Mouse (Mus musculus): Measurements from ENCODE around the gene Tmeff2. TPM values are rescaled to one million over a fixed set of nuclear protein-coding genes. Genes with fewer than 3 reads are reported as not detected.

The Tmeff2 gene
- polyA plus RNA-seq, 1 experiment from 2014 or later, result 20.1 TPM

GRCm38 (mm10) chr1:51075785-51076771 is 175.6 kb downstream of the Tmeff2 start:
- H3K9ac ChIP-seq, result no peak overlapping the region
- no peak for ATAC-seq (ENCODE audit: insufficient number of reproducible peaks, low FRiP score, low TSS enrichment, low read depth)
- H3K27me3 ChIP-seq, result no peaks in the 10 kb centered on the region
- H3K27ac ChIP-seq, result no peak overlapping the region
- no peaks in the 10 kb centered on the region for H3K4me1 ChIP-seq
- 55% methylated on average over 15 of the region's 15 CpGs for WGBS
- no peak overlapping the region for H3K4me3 ChIP-seq
- H3K9me3 ChIP-seq, result no peaks in the 10 kb centered on the region
- H3K4me2 ChIP-seq, result no peak overlapping the region
- no peaks in the 10 kb centered on the region for H3K36me3 ChIP-seq

- Histone ChIP-seq H3K9ac (no peak overlapping the region), H3K27ac (no peak overlapping the region), H3K27me3 (no peaks in the 10 kb centered on the region), H3K4me3 (no peak overlapping the region), H3K4me2 (no peak overlapping the region), H3K4me1 (no peaks in the 10 kb centered on the region), H3K9me3 (no peaks in the 10 kb centered on the region), H3K36me3 (no peaks in the 10 kb centered on the region)
- WGBS, result 83% methylated on average over 2 of the region's 2 CpGs
- no peak for ATAC-seq (ENCODE audit: insufficient number of reproducible peaks, low FRiP score, low TSS enrichment, low read depth)
Measured at GRCm38 (mm10) chr1:51088921-51089320, 188.5 kb downstream of the Tmeff2 start.

GRCm38 (mm10) chr1:51089803-51090202 is 189.4 kb downstream of the Tmeff2 start:
- Histone ChIP-seq H3K4me1 (no peaks in the 10 kb centered on the region), H3K4me2 (no peak overlapping the region), H3K9me3 (no peaks in the 10 kb centered on the region), H3K9ac (no peak overlapping the region), H3K27me3 (no peaks in the 10 kb centered on the region), H3K4me3 (no peak overlapping the region), H3K36me3 (no peaks in the 10 kb centered on the region), H3K27ac (no peak overlapping the region)
- 91% methylated on average over 3 of the region's 3 CpGs for WGBS
- no peak for ATAC-seq (ENCODE audit: insufficient number of reproducible peaks, low FRiP score, low TSS enrichment, low read depth)

- H3K36me3 ChIP-seq, result no peaks in the 10 kb centered on the region
- H3K4me1 ChIP-seq, result no peaks in the 10 kb centered on the region
- H3K27ac ChIP-seq, result no peak overlapping the region
- no peak overlapping the region for H3K9ac ChIP-seq
- H3K4me2 ChIP-seq, result no peak overlapping the region
- 76% methylated on average over 4 of the region's 4 CpGs for WGBS
- no peak overlapping the region for H3K4me3 ChIP-seq
- ATAC-seq (ENCODE audit: insufficient number of reproducible peaks, low FRiP score, low TSS enrichment, low read depth), result no peak
- no peaks in the 10 kb centered on the region for H3K9me3 ChIP-seq
- no peaks in the 10 kb centered on the region for H3K27me3 ChIP-seq
Measured at GRCm38 (mm10) chr1:51090212-51090761, 189.8 kb downstream of the Tmeff2 start.

GRCm38 (mm10) chr1:51094713-51095112 is 194.3 kb downstream of the Tmeff2 start:
- ATAC-seq (ENCODE audit: insufficient number of reproducible peaks, low FRiP score, low TSS enrichment, low read depth), result no peak
- Histone ChIP-seq H3K9me3 (no peaks in the 10 kb centered on the region), H3K27me3 (no peaks in the 10 kb centered on the region), H3K4me1 (no peaks in the 10 kb centered on the region), H3K36me3 (no peaks in the 10 kb centered on the region), H3K27ac (no peak overlapping the region), H3K4me2 (no peak overlapping the region), H3K4me3 (no peak overlapping the region), H3K9ac (no peak overlapping the region)
- 87% methylated on average over 2 of the region's 2 CpGs for WGBS

GRCm38 (mm10) chr1:51096848-51097598 is 196.6 kb downstream of the Tmeff2 start:
- no peaks in the 10 kb centered on the region for H3K27me3 ChIP-seq
- no peak overlapping the region for H3K9ac ChIP-seq
- no peaks in the 10 kb centered on the region for H3K36me3 ChIP-seq
- H3K4me2 ChIP-seq, result no peak overlapping the region
- H3K4me3 ChIP-seq, result no peak overlapping the region
- 79% methylated on average over 4 of the region's 4 CpGs for WGBS
- no peaks in the 10 kb centered on the region for H3K9me3 ChIP-seq
- H3K27ac ChIP-seq, result no peak overlapping the region
- no peak for ATAC-seq (ENCODE audit: insufficient number of reproducible peaks, low FRiP score, low TSS enrichment, low read depth)
- no peaks in the 10 kb centered on the region for H3K4me1 ChIP-seq

GRCm38 (mm10) chr1:51101034-51101590 is 200.7 kb downstream of the Tmeff2 start:
- H3K4me3 ChIP-seq, result no peak overlapping the region
- no peak overlapping the region for H3K4me2 ChIP-seq
- H3K27me3 ChIP-seq, result no peaks in the 10 kb centered on the region
- H3K9ac ChIP-seq, result no peak overlapping the region
- no peaks in the 10 kb centered on the region for H3K4me1 ChIP-seq
- ATAC-seq (ENCODE audit: insufficient number of reproducible peaks, low FRiP score, low TSS enrichment, low read depth), result no peak
- no peaks in the 10 kb centered on the region for H3K9me3 ChIP-seq
- no peaks in the 10 kb centered on the region for H3K36me3 ChIP-seq
- 79% methylated on average over 2 of the region's 2 CpGs for WGBS
- no peak overlapping the region for H3K27ac ChIP-seq

GRCm38 (mm10) chr1:51104698-51105097 is 204.3 kb downstream of the Tmeff2 start:
- 47% methylated on average over 2 of the region's 2 CpGs for WGBS
- H3K36me3 ChIP-seq, result no peaks in the 10 kb centered on the region
- no peak overlapping the region for H3K4me3 ChIP-seq
- no peaks in the 10 kb centered on the region for H3K9me3 ChIP-seq
- no peak for ATAC-seq (ENCODE audit: insufficient number of reproducible peaks, low FRiP score, low TSS enrichment, low read depth)
- H3K4me1 ChIP-seq, result no peaks in the 10 kb centered on the region
- H3K27ac ChIP-seq, result no peak overlapping the region
- no peak overlapping the region for H3K4me2 ChIP-seq
- no peak overlapping the region for H3K9ac ChIP-seq
- no peaks in the 10 kb centered on the region for H3K27me3 ChIP-seq

GRCm38 (mm10) chr1:51106401-51106920 is 206.0 kb downstream of the Tmeff2 start:
- 70% methylated on average over 4 of the region's 4 CpGs for WGBS
- no peak overlapping the region for H3K9ac ChIP-seq
- H3K36me3 ChIP-seq, result no peaks in the 10 kb centered on the region
- no peak for ATAC-seq (ENCODE audit: insufficient number of reproducible peaks, low FRiP score, low TSS enrichment, low read depth)
- H3K27ac ChIP-seq, result no peak overlapping the region
- H3K4me1 ChIP-seq, result no peaks in the 10 kb centered on the region
- H3K9me3 ChIP-seq, result no peaks in the 10 kb centered on the region
- no peak overlapping the region for H3K4me2 ChIP-seq
- no peak overlapping the region for H3K4me3 ChIP-seq
- no peaks in the 10 kb centered on the region for H3K27me3 ChIP-seq

GRCm38 (mm10) chr1:51107299-51107698 is 206.9 kb downstream of the Tmeff2 start:
- no peak overlapping the region for H3K9ac ChIP-seq
- H3K27ac ChIP-seq, result no peak overlapping the region
- H3K27me3 ChIP-seq, result no peaks in the 10 kb centered on the region
- WGBS, result 67% methylated on average over 2 of the region's 2 CpGs
- H3K4me2 ChIP-seq, result no peak overlapping the region
- ATAC-seq (ENCODE audit: insufficient number of reproducible peaks, low FRiP score, low TSS enrichment, low read depth), result no peak
- no peak overlapping the region for H3K4me3 ChIP-seq
- H3K36me3 ChIP-seq, result no peaks in the 10 kb centered on the region
- no peaks in the 10 kb centered on the region for H3K4me1 ChIP-seq
- H3K9me3 ChIP-seq, result no peaks in the 10 kb centered on the region

GRCm38 (mm10) chr1:51114721-51115120 is 214.3 kb downstream of the Tmeff2 start:
- WGBS, result 87% methylated on average over 5 of the region's 5 CpGs
- no peaks in the 10 kb centered on the region for H3K27me3 ChIP-seq
- ATAC-seq (ENCODE audit: insufficient number of reproducible peaks, low FRiP score, low TSS enrichment, low read depth), result no peak
- H3K4me1 ChIP-seq, result no peaks in the 10 kb centered on the region
- no peak overlapping the region for H3K4me2 ChIP-seq
- no peak overlapping the region for H3K4me3 ChIP-seq
- H3K9me3 ChIP-seq, result no peaks in the 10 kb centered on the region
- H3K27ac ChIP-seq, result no peak overlapping the region
- no peak overlapping the region for H3K9ac ChIP-seq
- no peaks in the 10 kb centered on the region for H3K36me3 ChIP-seq
